Mouse (Mus musculus) T-helper 2 cell (primary cell): ENCODE results near the gene Pglyrp1.
"Not testable (repeated sequence)": the region's sequence is repeated elsewhere in the genome, so short reads cannot be mapped to it uniquely, and the experiment has no call there.

Source experiments
- in situ Hi-C: fragments of 300-600 bp; cut with MboI, MseI; formaldehyde crosslinking; loops from one replicate; pipeline ENCODE4 v1.15.1; 2025; ENCODE audit warnings: high pct_unique_total_duplicates

Gene Pglyrp1

DNA sequence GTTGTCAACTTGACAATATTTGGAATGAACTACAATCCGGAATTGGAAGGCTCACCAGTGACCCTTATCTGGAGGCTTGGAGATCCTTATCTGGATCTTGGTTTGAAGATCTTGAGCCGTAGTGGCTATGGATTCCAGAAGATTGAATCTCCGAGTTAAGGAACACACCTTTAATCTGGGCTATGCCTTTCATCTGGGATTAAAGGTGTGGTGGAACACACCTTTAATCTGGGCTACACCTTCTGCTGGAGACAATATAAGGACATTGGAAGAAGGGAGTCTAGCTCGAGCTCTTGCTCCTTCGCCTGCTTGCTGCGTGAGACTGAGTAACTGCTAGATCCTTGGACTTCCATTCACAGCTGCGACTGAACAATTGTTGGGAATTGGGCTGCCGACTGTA, at the start of gene Pglyrp1:
Gene Pglyrp1 (plus strand): TSS at position 301 of the 400 bp plus-strand sequence.
- in situ Hi-C loops = not testable (repeated sequence)

DNA sequence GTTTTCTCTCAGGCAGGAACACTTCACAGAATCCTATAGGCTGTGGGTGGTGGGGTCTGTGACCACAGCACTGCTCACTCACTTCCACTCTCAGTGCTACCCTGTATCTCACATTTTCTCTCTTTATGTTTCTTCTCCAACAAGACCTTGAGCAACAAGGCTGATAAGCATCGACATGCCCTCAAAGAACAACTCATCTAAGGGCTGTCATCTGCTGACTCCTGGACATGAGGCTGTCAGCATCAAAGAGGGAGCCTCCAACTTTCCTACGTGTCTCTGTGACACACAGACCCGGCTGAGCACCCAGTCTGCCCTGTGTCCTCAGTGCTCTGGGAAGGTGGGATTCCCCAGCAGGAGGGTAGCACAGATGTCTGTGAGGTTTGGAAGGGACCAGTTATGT, 49.6 kb upstream of the Pglyrp1 start, which contains the start of gene Psg17:
Gene Psg17 (minus strand): TSS at position 101 of the 400 bp plus-strand sequence.
- in situ Hi-C loops = no loop called here

DNA sequence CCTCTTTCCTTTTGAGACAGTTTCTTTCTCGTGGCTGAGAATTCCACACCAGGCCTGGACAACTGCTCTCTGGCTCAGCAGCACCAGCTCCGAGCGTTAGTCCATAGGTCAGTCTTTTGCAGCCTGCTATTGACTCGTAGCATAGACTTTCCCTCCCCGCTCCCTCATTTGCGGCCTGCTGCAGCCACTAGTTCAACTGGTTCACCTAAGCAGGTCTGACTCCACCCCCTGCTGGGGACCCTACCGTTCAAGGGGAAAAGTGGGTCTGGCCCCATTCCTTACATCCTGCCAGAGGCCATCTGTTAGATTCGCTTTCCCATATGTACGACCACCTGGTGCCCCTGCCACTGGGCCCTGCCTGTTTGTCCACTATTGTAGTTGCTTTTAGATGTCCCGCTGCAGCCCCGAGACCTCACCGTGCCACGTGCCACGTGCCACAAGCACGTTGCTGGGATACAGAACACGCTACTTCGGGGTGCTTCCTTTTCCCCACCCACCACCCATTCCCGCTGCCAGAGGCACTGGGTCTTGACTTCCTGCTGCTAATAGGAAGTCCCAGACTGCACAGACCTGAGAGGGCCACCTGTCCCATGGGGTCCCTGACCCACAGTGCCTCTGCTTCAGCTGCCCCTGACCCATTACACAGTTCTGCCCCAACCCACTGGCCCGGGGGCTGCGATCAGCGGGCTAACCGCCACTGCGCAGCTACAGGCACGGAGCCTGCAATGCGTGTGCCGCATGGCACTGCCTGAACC, 43.2 kb upstream of the Pglyrp1 start:
- in situ Hi-C loops = no loop called here

DNA sequence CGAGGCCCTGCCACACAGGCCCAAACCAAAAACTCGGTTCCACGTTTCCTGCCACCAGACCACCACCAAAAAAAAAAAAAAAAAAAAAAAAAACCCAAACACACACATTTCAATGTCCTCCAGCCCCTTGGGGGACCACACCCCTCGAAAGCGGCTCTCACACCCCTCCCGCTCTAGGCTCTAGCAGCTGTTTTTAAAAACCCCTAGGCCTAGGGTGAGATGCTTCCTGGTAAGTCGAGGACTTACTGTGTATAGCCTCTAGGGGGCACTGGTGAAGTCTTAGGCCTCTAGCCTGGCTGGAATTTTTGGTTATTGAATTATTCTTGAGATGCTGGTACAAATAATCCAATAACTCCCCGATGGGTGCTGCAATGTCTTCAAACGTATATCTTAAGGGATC, 42.5 kb upstream of the Pglyrp1 start:
- in situ Hi-C loops = no loop called here

DNA sequence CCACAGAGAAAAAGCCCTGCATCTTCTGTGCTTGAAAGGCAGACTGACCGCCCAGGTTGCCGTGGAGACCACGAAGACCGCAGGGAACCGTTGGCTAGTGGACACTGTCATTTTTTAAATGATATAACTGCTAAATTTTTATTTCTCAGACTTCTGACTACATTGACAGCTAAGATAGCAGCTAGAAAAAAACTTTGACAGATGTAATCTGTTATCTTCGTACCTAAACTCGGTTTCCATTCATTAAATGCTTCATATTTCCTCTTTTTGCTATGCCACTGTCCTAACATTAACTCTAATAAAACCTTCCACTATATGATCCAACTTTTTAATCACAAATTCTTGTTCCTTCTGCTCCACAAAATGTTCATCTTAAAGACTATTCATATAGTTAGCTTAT, 41.6 kb upstream of the Pglyrp1 start:
- in situ Hi-C loops = no loop called here

DNA sequence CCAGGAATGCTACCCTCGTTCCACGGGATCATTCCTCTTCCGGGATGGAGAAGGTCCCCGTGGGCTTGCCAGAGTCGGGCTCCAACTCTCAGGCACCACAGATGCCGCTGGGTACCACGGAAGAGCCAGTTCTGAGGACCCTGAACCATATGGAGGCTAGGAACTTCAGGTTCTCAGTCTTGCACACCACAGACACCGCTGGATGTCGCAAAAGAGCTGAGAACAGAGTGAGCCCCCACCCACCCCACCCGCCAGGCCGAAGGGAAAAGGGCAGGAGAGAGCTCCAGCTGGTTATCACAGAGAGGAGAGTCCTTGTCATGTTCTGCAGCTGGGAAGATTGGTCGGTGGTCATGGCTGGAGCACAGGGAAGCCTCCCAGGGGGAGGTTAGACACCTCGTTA, 38.8 kb upstream of the Pglyrp1 start:
- in situ Hi-C loops = no loop called here

DNA sequence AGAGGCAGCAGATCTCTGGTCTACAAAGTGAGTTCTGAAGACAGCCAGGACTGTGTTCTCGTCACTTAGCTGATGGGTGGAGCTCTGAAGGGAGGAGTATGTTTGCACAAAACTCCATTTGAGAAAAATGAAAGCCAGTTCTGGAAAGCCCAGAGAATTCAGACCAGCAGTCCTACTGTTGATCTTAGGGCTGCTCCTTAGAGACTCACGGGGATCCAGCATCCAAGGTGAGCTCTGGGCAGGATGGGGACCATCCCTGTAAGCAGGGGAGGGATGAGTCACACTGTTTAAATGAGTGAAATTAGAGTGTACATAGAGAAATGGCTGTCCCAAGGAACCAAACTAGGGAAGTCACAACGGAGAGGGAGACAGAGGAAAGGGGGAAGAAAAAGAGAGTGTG, 31.3 kb upstream of the Pglyrp1 start, which contains the start of gene Mill2:
Gene Mill2 (plus strand): TSS at position 102 of the 400 bp plus-strand sequence.
- in situ Hi-C loops = no loop called here

DNA sequence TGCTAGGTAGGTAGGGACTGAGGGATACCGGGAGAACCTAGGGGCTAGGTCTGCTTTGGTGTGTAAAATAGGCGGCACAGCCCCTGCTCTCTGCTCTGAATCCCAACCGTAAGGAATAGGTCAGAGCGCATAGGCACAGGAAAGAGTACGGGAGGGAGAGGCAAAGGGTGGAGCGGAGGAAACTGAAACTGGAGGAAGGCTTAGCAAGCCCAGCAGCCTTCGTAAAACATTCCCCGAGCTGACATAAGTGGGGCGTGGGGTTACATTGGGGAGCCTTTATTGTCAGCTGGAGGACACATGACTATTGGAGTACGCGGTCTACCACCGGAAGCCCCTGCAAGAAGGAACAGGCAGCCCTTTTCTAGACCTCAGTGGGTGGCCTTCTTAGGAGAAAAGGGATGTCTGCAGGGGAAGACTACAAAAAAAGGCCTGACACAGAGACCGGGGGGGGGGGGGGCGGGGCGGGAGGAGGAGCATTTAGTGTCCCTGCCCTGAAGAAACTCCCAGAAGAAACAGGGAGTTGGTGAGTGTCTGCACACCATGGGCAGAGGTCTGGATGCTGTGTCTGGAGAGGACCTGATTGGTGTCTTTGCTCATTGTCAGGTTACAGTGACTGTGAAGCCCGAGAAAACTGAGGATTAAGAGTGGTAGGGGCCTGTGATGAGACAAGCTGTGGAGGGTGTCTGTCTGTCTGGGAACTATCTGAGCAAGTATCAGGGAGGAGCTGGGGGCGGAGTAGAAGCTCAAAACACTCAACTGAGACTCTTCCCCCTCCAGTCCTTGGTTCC, 30.6 kb upstream of the Pglyrp1 start:
- in situ Hi-C loops = no loop called here

DNA sequence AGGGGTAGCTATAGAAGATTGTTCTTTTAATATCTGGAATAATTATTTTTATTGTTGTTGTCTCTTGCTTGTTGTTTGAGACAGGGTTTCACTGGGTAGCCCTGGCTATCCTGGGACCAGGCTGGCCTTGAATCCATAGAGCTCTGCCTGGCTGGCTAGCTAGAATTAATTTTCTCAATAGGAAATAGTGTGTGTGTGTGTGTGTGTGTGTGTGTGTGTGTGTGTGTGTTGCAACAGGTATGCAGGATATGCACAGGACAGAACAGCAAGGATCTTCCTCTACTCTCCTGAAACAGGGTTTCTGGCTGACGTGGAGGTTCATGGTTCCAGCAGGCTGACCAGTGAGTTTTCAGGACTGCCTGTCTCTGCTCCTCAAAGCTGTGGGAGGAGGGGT, 30.0 kb upstream of the Pglyrp1 start:
- in situ Hi-C loops = no loop called here

DNA sequence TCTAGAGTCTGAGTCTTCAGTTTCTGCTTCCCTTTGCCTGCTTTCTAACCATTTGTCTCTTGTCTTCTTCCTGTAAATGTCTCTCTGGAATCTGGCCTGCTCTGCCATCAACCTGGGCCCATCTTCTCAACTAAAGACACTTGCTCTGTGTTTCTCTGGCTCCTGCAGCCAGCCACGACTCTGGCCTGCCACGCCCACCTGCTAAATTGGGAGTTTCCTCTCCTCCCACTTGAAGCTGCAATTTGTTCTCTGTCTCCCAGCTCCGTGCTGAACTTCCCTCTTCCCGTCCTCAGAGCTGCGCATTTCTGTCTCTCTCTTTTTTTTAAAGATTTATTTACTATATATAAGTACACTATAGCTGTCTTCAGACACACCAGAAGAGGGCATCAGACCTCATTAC, 26.3 kb upstream of the Pglyrp1 start:
- in situ Hi-C loops = no loop called here

DNA sequence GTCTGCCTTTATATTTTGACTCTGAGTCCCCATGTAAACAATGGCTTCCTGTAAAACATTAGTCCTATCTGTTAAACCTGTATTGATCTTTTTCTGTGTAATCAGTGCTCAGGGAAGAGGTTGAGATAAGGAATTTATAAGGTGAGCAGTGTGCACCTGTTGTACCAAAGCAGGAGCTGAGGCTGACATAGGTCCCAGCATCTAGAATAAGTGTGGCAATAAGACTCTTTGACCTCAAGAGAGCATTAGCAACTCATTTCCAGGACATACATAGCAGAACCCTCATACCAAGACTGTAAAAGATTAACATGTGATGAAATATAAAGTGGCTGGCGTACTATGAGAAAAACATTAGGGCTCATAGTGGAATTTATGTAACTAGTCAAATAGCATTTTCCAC, 22.7 kb upstream of the Pglyrp1 start:
- in situ Hi-C loops = no loop called here

DNA sequence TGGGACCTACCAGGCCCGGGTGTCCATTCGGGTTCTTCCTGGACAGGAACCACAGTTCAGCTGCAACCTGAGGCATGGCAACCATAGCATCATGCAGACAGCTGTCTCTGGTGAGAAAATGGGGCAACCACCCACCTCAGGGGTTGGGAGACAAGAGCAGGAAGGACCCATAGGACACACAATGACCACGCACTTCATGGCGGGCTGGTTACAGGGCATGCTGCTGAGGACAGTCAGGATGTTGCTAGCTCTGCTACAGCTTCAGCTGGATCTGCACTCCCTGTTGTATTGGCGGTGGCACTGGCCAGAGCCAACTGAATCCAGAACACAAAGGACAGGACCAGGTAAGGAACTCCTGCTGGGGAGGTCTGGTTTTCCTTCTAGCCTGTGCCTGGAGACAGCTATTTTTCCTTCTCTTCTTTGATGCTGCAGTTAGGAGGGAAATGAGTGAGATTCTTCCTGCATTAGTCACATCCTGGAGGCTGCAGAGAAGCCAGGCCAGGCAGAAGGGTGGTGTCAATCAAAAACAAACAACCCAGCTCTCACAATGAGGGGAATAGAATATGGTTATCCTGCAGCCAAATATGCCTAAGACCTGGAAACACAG, 12.7 kb upstream of the Pglyrp1 start:
- in situ Hi-C loops = no loop called here

DNA sequence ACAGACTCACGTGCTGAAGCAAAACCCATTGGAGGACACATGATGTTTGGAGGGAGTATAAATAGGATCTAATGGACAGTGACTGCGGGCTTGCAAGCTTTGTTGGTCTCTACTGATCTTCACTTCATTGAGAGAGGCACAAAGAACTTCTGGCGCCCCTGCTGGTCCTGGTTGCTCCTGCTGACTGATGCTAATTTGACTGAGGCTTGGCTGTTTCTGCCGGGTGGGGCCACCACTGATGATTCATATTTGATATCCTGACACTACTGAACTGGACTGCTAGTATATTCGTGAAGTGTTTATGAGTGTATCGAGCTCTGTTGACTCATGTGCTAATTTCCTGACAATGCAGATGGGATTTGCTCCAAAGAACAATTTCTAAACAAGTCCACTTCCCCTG, 8.3 kb upstream of the Pglyrp1 start:
- in situ Hi-C loops = loop anchor here (10.0 kb wide), 1 partner anchor 108 kb away; no protein-coding TSS in a partner anchor

DNA sequence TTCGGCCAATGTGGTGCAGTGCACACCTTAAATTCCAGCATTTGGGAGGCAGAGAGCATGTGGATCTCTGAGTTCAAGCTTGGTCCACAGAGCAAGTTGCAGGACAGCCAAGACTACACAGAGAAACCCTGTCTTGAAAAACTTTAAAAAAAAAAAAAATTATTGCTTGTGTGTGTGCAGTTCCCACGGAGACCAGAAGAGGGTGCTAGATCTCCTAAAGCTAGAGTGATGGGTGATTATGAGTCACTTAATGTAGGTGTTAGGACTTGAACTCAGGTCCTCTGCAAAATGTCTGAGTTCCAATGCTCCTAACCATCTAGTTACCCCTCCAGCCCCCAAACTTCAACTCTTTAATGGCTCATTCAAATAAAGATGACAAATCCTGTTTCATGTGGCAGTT, 2.6 kb upstream of the Pglyrp1 start:
- in situ Hi-C loops = loop anchor here (10.0 kb wide), 1 partner anchor 114 kb away; no protein-coding TSS in a partner anchor

DNA sequence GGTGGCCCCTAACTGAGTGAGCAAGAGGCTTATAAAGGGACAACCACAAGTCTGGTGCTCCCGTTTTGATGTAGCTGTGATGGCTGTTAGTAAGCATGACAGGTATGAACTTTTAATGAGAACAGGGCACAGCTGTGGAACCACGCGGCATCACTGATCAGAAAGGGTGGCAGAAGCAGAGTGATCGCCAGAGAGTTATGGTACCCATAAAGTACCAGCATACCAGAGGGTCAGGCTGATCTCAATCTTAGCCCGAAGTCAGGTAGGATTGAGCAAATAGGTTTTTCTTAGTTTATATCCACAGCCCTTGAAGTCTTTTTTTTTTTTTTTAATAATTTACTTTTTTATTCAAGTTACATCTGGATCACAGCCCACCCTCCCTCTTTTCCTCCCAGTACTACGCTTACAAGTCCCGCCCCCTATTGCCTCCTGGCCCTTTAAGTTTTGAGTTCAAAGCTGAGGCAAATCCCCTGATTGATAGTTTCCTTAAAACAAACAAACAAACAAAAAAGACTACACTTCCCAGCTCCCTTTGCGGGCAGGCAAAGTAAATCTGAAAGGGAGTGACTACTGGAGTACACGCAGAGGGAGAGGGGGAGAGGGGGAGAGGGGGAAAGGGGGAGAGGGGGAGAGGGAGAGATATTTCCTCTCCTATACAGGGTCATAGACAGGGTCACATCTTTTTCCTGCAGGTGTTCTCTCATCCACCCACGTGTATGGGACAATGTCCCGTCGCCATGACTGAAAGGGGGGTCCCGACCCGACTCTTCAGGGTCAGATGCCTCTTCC, 1.1 kb downstream of the Pglyrp1 start:
- in situ Hi-C loops = no loop called here

DNA sequence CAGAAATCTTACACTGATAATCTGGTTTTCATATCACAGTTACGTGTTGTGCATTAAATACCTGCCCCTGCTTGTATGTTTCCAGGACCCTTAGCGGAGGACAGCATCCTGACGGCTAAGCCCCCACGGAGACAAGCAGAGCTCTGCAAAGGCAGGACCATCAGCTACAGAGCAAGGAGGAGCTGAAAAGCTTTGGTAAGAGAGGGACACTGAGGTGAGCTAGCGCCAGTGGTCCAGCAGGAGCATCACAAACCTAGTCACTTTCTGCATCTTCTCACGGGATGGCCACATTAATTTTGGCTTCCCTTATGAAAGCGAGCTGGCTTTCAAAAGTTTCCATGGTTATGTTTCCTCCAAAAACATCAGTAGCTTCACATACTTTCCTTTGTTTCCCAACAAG, 1.7 kb downstream of the Pglyrp1 start:
- in situ Hi-C loops = no loop called here

DNA sequence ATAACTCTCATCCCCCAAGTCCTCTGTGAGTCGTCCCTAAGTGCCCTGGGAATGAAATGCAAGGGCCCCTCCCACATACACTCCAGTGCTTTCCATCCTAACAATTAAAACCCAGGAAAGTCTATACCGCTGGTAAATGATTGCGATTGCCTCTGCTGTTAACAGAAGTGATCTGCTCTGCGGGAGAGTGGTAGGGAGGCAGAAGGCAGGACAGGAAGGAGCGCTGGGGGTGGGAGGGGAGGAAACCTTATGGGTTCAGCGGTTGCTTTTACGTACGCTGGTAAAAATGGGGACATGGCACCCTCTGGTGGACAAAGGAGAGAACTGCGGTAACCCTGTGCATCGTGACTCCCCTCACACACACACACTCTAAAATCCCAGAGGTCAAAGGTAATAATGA, 2.1 kb downstream of the Pglyrp1 start:
- in situ Hi-C loops = no loop called here

DNA sequence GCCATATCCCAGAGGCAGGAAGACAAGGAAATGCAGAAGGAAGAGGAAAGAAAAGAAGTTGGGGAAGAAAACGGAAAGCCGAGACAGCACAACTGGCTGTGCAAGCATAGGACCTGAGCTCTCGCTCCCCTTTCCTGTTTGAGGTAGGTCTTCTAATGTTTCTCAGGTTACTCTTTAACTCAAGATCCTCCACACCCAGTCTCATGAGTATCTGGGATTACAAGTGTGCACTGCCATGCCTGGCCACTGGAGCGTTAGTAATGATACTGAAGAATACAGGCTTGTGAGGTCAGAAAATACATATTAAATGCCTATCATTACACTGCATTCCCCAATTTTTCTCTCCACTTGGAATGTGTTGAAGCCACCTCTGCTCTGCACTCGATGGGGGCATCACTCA, 4.2 kb downstream of the Pglyrp1 start:
- in situ Hi-C loops = no loop called here

DNA sequence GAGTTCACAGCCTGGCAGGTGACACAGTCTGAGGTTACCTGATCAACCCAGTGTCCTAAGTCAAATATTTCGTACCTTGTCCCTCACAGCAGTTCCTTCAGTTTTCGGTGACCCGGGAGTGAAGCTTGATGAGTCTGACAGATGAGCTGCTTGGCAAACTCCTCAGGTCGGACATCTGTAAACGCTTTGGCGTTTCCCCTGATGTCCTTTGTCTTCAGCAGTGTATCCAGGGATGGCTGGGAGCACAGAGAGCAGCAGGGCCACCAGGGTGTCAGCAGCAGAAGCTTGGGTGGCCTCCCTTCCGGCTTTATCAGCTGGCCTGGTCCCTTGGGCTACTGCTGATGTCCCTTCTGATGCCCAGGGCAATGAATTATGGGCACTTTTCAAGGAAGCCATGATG, 7.6 kb downstream of the Pglyrp1 start:
- in situ Hi-C loops = no loop called here

DNA sequence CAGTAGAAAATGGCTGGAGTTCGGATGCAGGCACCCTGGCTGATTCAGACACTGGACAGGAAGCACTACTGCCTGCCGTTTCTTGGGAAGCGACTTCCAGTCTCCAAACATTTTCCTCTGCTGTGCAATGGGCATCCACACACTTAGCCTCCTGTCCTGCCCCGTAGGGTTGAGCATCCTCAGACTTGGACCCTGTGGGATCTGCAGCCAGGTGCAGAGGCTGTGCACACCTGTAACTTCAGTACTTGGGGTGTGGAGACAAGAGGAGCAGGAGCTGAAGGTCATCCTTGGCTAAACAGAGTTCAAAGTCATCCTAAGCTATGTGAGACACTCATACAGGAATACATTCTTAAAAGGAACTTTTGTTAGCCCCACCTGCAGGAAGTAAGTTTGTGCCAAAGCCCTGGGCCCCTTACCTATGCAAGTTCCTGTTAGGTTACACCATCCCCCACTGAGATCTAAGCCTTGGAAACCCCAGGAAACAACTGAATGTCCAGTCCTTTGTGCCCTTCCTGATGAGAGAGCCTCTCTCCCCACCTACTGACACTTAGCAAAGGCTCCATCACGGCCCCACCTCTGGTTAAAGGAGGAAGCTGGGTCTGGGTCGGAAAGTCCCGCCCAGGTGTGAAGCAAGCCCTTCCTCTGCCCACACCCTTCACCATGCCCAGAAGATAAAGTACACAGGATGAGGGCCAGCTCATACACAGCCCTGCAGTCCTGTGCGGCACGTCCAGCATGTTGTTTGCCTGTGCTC, 13.0 kb downstream of the Pglyrp1 start:
- in situ Hi-C loops = no loop called here
